Mouse (Mus musculus): ENCODE measurements around the gene Prss8. TPM values are rescaled to one million over a fixed set of nuclear protein-coding genes. Genes with fewer than 3 reads are reported as not detected.

The Prss8 gene
- polyA plus RNA-seq, 1 experiment from 2014 or later = not detected

DNA sequence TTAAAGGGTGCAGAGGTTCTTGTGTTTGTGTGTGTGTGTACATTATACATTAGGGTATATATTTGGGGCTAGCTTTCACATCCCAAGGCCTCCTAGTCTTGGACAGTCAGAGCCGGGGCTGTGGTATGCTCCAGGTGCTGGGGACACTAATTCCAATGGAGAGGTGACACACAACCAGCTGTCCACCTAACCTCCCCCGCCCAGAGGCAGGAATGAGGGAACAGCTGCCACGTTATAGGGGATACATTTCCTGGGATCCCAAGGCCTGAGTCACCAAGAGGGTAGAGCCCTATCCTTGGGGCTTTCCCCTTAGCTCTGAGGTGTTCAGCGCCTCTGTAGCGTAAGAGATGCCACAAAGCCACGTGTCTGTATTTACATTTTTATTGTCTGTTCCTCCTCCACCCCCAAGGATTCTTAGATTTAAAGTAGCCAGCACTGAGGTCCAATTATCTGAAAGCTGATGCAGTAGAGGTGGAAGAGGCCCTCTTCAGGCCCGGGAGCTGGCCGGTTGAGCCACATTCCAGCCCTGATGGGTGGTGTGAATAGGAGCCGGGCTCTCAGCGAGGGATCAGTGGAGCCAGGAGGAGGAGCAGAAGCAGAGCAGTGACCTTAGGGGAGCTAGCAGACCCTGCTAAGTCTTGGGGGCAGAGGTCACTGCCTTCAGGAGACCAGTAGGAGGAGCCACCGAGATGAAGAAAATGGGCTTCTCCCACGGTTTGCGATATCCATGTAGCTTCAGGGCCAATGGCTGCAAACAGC, 2.5 kb upstream of the Prss8 start:
- Histone ChIP-seq H3K9ac (replicated peaks; ENCODE audit: low read length) (no peak overlapping the region), H3K4me2 (ENCODE audit: low read length) (no peak overlapping the region), H3K27me3 (ENCODE audit: control insufficient read depth, insufficient read depth, low read length) (peaks cover 17% of the 10 kb centered on the region), H3K36me3 (ENCODE audit: control insufficient read depth, insufficient read depth, low read length) (0 out of 2 replicates have a peak, but pooled peaks cover under 1% of the 10 kb centered on the region), H3K4me1 (ENCODE audit: control insufficient read depth, insufficient read depth, low read length) (0 out of 2 replicates have a peak, but pooled peaks cover 8% of the 10 kb centered on the region), H3K27ac (replicated peaks; ENCODE audit: low read depth, low read length) (no peak overlapping the region), H3K4me3 (replicated peaks; ENCODE audit: low read depth, low read length) (no peak overlapping the region), H3K9me3 (ENCODE audit: control insufficient read depth, low read length) (no peaks in the 10 kb centered on the region)
- DNase-seq (no peak), ATAC-seq (ENCODE audit: low FRiP score, low TSS enrichment) (no peak)
- 13% methylated on average over 13 of the region's 13 CpGs for WGBS

- H3K4me3 ChIP-seq (replicated peaks; ENCODE audit: low read depth, low read length) = no peak overlapping the region
- WGBS = 33% methylated on average over 13 of the region's 13 CpGs
Measured at GRCm38 (mm10) chr7:127931351-127932135, 1.6 kb upstream of the Prss8 start.

DNA sequence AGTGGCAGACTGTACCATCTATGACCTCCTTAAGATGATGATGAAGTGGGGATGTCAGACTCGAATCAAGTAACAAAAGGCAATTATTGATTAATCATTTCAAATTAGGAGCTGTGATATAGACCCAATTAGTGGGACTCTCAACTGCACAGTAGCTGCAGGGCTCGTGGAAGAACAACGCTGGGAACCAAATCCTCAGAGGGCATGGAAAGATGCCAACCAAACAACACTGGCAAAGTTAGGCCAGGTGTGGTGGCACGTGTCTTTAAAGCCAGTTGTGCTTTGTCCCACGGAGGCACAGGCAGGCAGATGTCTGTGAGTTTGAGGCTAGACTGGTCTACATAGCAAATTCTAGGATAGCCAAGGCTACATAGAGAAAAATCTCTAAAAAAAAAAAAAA, 732 bp upstream of the Prss8 start:
- H3K9ac ChIP-seq (replicated peaks; ENCODE audit: low read length) = no peak overlapping the region
- 84% methylated on average over 5 of the region's 5 CpGs for WGBS
- no peak overlapping the region for H3K4me2 ChIP-seq (ENCODE audit: low read length)
- DNase-seq (no peak), ATAC-seq (ENCODE audit: low FRiP score, low TSS enrichment) (no peak)
- peaks cover 17% of the 10 kb centered on the region for H3K27me3 ChIP-seq (ENCODE audit: control insufficient read depth, insufficient read depth, low read length)
- H3K4me1 ChIP-seq (ENCODE audit: control insufficient read depth, insufficient read depth, low read length) = 0 out of 2 replicates have a peak, but pooled peaks cover 8% of the 10 kb centered on the region
- peaks cover 19% of the 10 kb centered on the region for H3K36me3 ChIP-seq (ENCODE audit: control insufficient read depth, insufficient read depth, low read length)
- no peak overlapping the region for H3K27ac ChIP-seq (replicated peaks; ENCODE audit: low read depth, low read length)
- H3K4me3 ChIP-seq (replicated peaks; ENCODE audit: low read depth, low read length) = no peak overlapping the region
- H3K9me3 ChIP-seq (ENCODE audit: control insufficient read depth, low read length) = no peaks in the 10 kb centered on the region

More at GRCm38 (mm10) chr7:127931351-127932135, 1.6 kb upstream of the Prss8 start:
- Histone ChIP-seq H3K9me3 (ENCODE audit: control insufficient read depth, low read length) (no peaks in the 10 kb centered on the region), H3K27ac (replicated peaks; ENCODE audit: low read depth, low read length) (no peak overlapping the region), H3K4me1 (ENCODE audit: control insufficient read depth, insufficient read depth, low read length) (0 out of 2 replicates have a peak, but pooled peaks cover 8% of the 10 kb centered on the region), H3K27me3 (ENCODE audit: control insufficient read depth, insufficient read depth, low read length) (peaks cover 17% of the 10 kb centered on the region), H3K4me2 (ENCODE audit: low read length) (no peak overlapping the region), H3K36me3 (ENCODE audit: control insufficient read depth, insufficient read depth, low read length) (peaks cover 10% of the 10 kb centered on the region; the same call in 1 of the 2 replicates), H3K9ac (replicated peaks; ENCODE audit: low read length) (no peak overlapping the region)
- no peak for ATAC-seq (ENCODE audit: low FRiP score, low TSS enrichment)
- no peak for DNase-seq

DNA sequence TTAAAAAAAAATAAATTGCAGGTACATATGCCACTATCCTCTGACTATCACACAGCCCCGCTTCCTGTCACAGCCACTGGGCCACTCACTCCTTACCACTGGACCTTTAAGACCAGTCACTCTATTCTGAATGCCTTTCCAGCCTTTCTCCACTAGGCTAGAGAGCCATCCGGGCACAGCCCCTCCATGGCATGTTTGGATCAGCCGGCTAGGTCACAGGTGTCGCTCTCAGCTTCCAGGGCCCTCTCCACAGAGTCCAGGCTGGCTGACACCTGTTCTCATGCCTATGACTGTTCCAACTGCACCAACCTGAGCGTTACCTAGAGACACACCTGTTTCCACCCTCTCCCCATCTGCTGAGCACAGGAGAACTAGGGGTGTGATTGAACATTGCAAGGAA, 1.3 kb downstream of the Prss8 start:
- Histone ChIP-seq H3K4me3 (replicated peaks; ENCODE audit: low read depth, low read length) (no peak overlapping the region), H3K27me3 (ENCODE audit: control insufficient read depth, insufficient read depth, low read length) (peaks cover 17% of the 10 kb centered on the region), H3K27ac (replicated peaks; ENCODE audit: low read depth, low read length) (no peak overlapping the region), H3K4me2 (ENCODE audit: low read length) (no peak overlapping the region), H3K9me3 (ENCODE audit: control insufficient read depth, low read length) (no peaks in the 10 kb centered on the region), H3K36me3 (ENCODE audit: control insufficient read depth, insufficient read depth, low read length) (peaks cover 39% of the 10 kb centered on the region), H3K4me1 (ENCODE audit: control insufficient read depth, insufficient read depth, low read length) (0 out of 2 replicates have a peak, but pooled peaks cover 3% of the 10 kb centered on the region), H3K9ac (replicated peaks; ENCODE audit: low read length) (no peak overlapping the region)
- ATAC-seq (ENCODE audit: low FRiP score, low TSS enrichment) = no peak
- no peak for DNase-seq
- 58% methylated on average over 5 of the region's 5 CpGs for WGBS

DNA sequence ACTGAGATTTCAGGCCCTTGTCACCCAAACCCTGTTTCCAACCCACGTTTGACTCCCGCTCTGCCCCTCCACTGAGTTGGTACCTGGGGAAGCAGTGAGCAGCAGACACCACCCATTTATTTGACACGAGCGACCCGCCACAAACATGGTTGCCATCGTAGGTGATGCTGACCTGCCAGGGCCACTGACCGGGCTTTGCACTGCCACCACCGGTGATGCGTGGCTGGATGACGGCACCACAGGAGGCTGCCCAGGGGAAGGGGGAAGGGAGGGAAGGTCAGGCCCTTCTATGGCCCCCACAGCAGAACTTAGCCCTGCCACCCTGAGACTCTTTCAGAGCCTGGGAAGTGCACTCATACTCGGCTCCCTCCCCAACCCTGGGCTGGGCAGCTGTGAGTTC, 2.2 kb downstream of the Prss8 start:
- 82% methylated on average over 11 of the region's 11 CpGs for WGBS
- peaks cover 17% of the 10 kb centered on the region for H3K27me3 ChIP-seq (ENCODE audit: control insufficient read depth, insufficient read depth, low read length)
- no peak overlapping the region for H3K9ac ChIP-seq (replicated peaks; ENCODE audit: low read length)
- H3K9me3 ChIP-seq (ENCODE audit: control insufficient read depth, low read length) = no peaks in the 10 kb centered on the region
- DNase-seq (no peak), ATAC-seq (ENCODE audit: low FRiP score, low TSS enrichment) (no peak)
- H3K27ac ChIP-seq (replicated peaks; ENCODE audit: low read depth, low read length) = no peak overlapping the region
- H3K4me2 ChIP-seq (ENCODE audit: low read length) = no peak overlapping the region
- H3K4me1 ChIP-seq (ENCODE audit: control insufficient read depth, insufficient read depth, low read length) = 0 out of 2 replicates have a peak, but pooled peaks cover 3% of the 10 kb centered on the region
- peaks cover 47% of the 10 kb centered on the region for H3K36me3 ChIP-seq (ENCODE audit: control insufficient read depth, insufficient read depth, low read length)
- H3K4me3 ChIP-seq (replicated peaks; ENCODE audit: low read depth, low read length) = no peak overlapping the region

- Histone ChIP-seq H3K9me3 (ENCODE audit: control insufficient read depth, low read length) (no peaks in the 10 kb centered on the region), H3K4me1 (ENCODE audit: control insufficient read depth, insufficient read depth, low read length) (no peaks in the 10 kb centered on the region), H3K4me3 (replicated peaks; ENCODE audit: low read depth, low read length) (no peak overlapping the region), H3K27ac (replicated peaks; ENCODE audit: low read depth, low read length) (no peak overlapping the region), H3K36me3 (ENCODE audit: control insufficient read depth, insufficient read depth, low read length) (peaks cover 56% of the 10 kb centered on the region), H3K27me3 (ENCODE audit: control insufficient read depth, insufficient read depth, low read length) (peaks cover 17% of the 10 kb centered on the region), H3K9ac (replicated peaks; ENCODE audit: low read length) (no peak overlapping the region), H3K4me2 (ENCODE audit: low read length) (no peak overlapping the region)
- WGBS = 89% methylated on average over 11 of the region's 11 CpGs
- ATAC-seq (ENCODE audit: low FRiP score, low TSS enrichment) (no peak), DNase-seq (no peak)
Measured at GRCm38 (mm10) chr7:127926846-127927245, 3.1 kb downstream of the Prss8 start.

- WGBS = 84% methylated on average over 8 of the region's 8 CpGs
- H3K4me1 ChIP-seq (ENCODE audit: control insufficient read depth, insufficient read depth, low read length) = no peaks in the 10 kb centered on the region
- H3K4me3 ChIP-seq (replicated peaks; ENCODE audit: low read depth, low read length) = no peak overlapping the region
- H3K27me3 ChIP-seq (ENCODE audit: control insufficient read depth, insufficient read depth, low read length) = peaks cover 17% of the 10 kb centered on the region
- no peak for DNase-seq
- no peak for ATAC-seq (ENCODE audit: low FRiP score, low TSS enrichment)
- H3K27ac ChIP-seq (replicated peaks; ENCODE audit: low read depth, low read length) = no peak overlapping the region
- no peak overlapping the region for H3K4me2 ChIP-seq (ENCODE audit: low read length)
- H3K36me3 ChIP-seq (ENCODE audit: control insufficient read depth, insufficient read depth, low read length) = peaks cover 61% of the 10 kb centered on the region
- no peak overlapping the region for H3K9ac ChIP-seq (replicated peaks; ENCODE audit: low read length)
- no peaks in the 10 kb centered on the region for H3K9me3 ChIP-seq (ENCODE audit: control insufficient read depth, low read length)
Measured at GRCm38 (mm10) chr7:127926066-127926465, 3.8 kb downstream of the Prss8 start.

- ATAC-seq (ENCODE audit: low FRiP score, low TSS enrichment) (no peak), DNase-seq (no peak)
- H3K27ac ChIP-seq (replicated peaks; ENCODE audit: low read depth, low read length) = no peak overlapping the region
- WGBS = 66% methylated on average over 5 of the region's 5 CpGs
- no peak overlapping the region for H3K9ac ChIP-seq (replicated peaks; ENCODE audit: low read length)
- peaks cover 66% of the 10 kb centered on the region for H3K36me3 ChIP-seq (ENCODE audit: control insufficient read depth, insufficient read depth, low read length)
- H3K4me1 ChIP-seq (ENCODE audit: control insufficient read depth, insufficient read depth, low read length) = no peaks in the 10 kb centered on the region
- H3K4me2 ChIP-seq (ENCODE audit: low read length) = no peak overlapping the region
- H3K9me3 ChIP-seq (ENCODE audit: control insufficient read depth, low read length) = no peaks in the 10 kb centered on the region
- H3K4me3 ChIP-seq (replicated peaks; ENCODE audit: low read depth, low read length) = no peak overlapping the region
- peaks cover 17% of the 10 kb centered on the region for H3K27me3 ChIP-seq (ENCODE audit: control insufficient read depth, insufficient read depth, low read length)
Measured at GRCm38 (mm10) chr7:127925252-127925651, 4.7 kb downstream of the Prss8 start.

Measured in midbrain, embryonic 14.5 days (tissue).